Mouse (Mus musculus) B cell, adult 62 days (primary cell): ENCODE results near the gene Atp4b. TPM values are rescaled to one million over a fixed set of nuclear protein-coding genes. Genes with fewer than 3 reads are reported as not detected.

ENCODE experiments used
- total RNA-seq: library from RNA; stranded (reverse); gene quantifications from 4 replicates; pipeline ENCODE4 v1.2.4, GENCODE M21; 2023

Atp4b gene
- not detected in 4 replicates for total RNA-seq

GRCm38 (mm10) chr8:13396725-13397124 lies at the start of gene Atp4b:
Gene Atp4b (minus strand): TSS chr8:13396825.

GRCm38 (mm10) chr8:13434889-13435288 lies 38.3 kb upstream of the Atp4b start, which contains the start of gene Tmem255b:
Gene Tmem255b (plus strand): TSS chr8:13435189.

GRCm38 (mm10) chr8:13404666-13405131 lies 8.1 kb upstream of the Atp4b start, which contains the start of gene Grk1:
Gene Grk1 (plus strand): TSS chr8:13405081.

GRCm38 (mm10) chr8:13338255-13338860 lies 58.3 kb downstream of the Atp4b start, which contains the start of gene Tfdp1:
Gene Tfdp1 (plus strand): TSS chr8:13338751.

Other genes starting within 250 kb of the Atp4b start
- gene Lamp1, start 237.7 kb downstream of the Atp4b start, total RNA-seq: 136 to 148 TPM (median 146 TPM) in 4 replicates
- not detected in 4 replicates for gene Grtp1, start 196.2 kb downstream of the Atp4b start, total RNA-seq
- gene Adprhl1, start 142.7 kb downstream of the Atp4b start, total RNA-seq: not detected in 4 replicates
- 9.9 to 13.9 TPM (median 13.2 TPM) in 4 replicates for gene Dcun1d2, start 108.7 kb downstream of the Atp4b start, total RNA-seq
- 15.7 to 19.0 TPM (median 17.5 TPM) in 4 replicates for gene Tmco3, start 108.6 kb downstream of the Atp4b start, total RNA-seq
- gene Tfdp1, start 58.1 kb downstream of the Atp4b start, total RNA-seq: 23.4 to 26.9 TPM (median 25.5 TPM) in 4 replicates
- 0.06 TPM in 1 of 4 replicates, not detected in the others for gene Grk1, start 8.3 kb upstream of the Atp4b start, total RNA-seq
- not detected in 4 replicates for gene Tmem255b, start 38.4 kb upstream of the Atp4b start, total RNA-seq
- gene Gas6, start 97.7 kb upstream of the Atp4b start, total RNA-seq: 0.21 to 0.66 TPM (median 0.28 TPM) in 4 replicates
- 7.9 to 14.9 TPM (median 9.0 TPM) in 4 replicates for gene 1700029H14Rik, start 165.6 kb upstream of the Atp4b start, total RNA-seq